In the genomic region with DNA sequence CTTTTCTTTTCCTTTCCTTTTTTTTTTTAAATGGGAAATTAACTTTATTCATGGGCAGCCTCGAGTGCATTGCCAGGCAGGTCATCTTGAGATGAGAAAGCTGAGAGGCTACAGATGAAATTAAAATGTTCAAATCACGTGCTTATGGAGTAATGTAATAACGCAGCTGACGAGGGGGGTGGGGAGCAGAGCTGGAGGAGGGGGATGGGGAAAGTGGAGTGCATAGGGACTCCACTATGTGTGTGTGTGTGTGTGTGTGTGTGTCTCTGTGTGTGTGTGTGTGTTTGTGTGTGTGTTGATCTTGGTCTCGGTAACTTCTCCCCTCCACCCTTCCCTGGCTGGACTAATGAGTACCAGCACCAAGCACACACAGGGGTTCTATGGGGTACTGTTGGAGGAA, we compare ENCODE assay signal across 21 mouse cellular contexts.
DNase-seq lines count a peak whose midpoint lies in the region; ATAC-seq and TF ChIP-seq lines count a peak whose summit lies in the region.
"Had no signal": no experiment of that assay in that cellular context is flagged by ENCODE, and none has a peak within 500 bp of the region (broad histone marks: within the 10 kb centered on the region; RNA-seq: fewer than 3 reads in every experiment).

No protein-coding gene starts in this region.

- peaks cover 34% of the 10 kb centered on the region for H3K4me1 ChIP-seq in hindbrain, embryonic 12.5 days
- peaks cover 49% of the 10 kb centered on the region for H3K4me1 ChIP-seq in hindbrain, embryonic 10.5 days (replicated peaks)
- peaks cover 36% of the 10 kb centered on the region for H3K4me1 ChIP-seq in midbrain, embryonic 14.5 days (ENCODE audit: control insufficient read depth, insufficient read depth, low read length)
- H3K4me1 ChIP-seq in midbrain, embryonic 16.5 days (ENCODE audit: control insufficient read depth, insufficient read depth, low read length): peaks cover 38% of the 10 kb centered on the region
- H3K4me1 ChIP-seq in hindbrain, embryonic 16.5 days (ENCODE audit: control insufficient read depth, insufficient read depth, low read depth, low read length): peaks cover 23% of the 10 kb centered on the region
- H3K4me1 ChIP-seq in neural tube, embryonic 15.5 days: peaks cover 39% of the 10 kb centered on the region
- H3K4me1 ChIP-seq in cerebellum, adult 2 months (ENCODE audit: control insufficient read depth, insufficient read depth, low read length): no peaks in the 10 kb centered on the region

- no peak overlapping the region for H3K9ac ChIP-seq in hindbrain, embryonic 12.5 days
- no peak overlapping the region for H3K9ac ChIP-seq in midbrain, embryonic 14.5 days (replicated peaks; ENCODE audit: low read length)
- H3K9ac ChIP-seq in midbrain, embryonic 16.5 days (ENCODE audit: low read depth, low read length): no peak overlapping the region
- H3K9ac ChIP-seq in hindbrain, embryonic 16.5 days (ENCODE audit: low read depth, low read length): no peak overlapping the region
- no peak overlapping the region for H3K9ac ChIP-seq in neural tube, embryonic 15.5 days (replicated peaks)
- H3K9ac ChIP-seq: embryonic facial prominence, embryonic 12.5 days; forebrain, embryonic 15.5 days; heart, embryonic 13.5 days had no signal

- no peak for TF ChIP-seq POLR2A in cerebellum, adult 2 months (IDR thresholded peaks at IDR 0.05; ENCODE audit: borderline replicate concordance, insufficient read depth, low read length)

- no peak overlapping the region for H3K4me3 ChIP-seq in hindbrain, embryonic 12.5 days
- no peak overlapping the region for H3K4me3 ChIP-seq in hindbrain, embryonic 10.5 days
- H3K4me3 ChIP-seq in midbrain, embryonic 14.5 days (replicated peaks; ENCODE audit: low read depth, low read length): no peak overlapping the region
- H3K4me3 ChIP-seq in midbrain, embryonic 16.5 days (ENCODE audit: low read depth, low read length): no peak overlapping the region
- no peak overlapping the region for H3K4me3 ChIP-seq in hindbrain, embryonic 16.5 days (ENCODE audit: low read length)
- H3K4me3 ChIP-seq in neural tube, embryonic 15.5 days (replicated peaks): no peak overlapping the region
- H3K4me3 ChIP-seq in cerebellum, adult 2 months (replicated peaks; ENCODE audit: insufficient read depth, low read depth, low read length): no peak overlapping the region
- H3K4me3 ChIP-seq: embryonic facial prominence, embryonic 12.5 days; forebrain, embryonic 15.5 days; heart, adult 2 months; heart, embryonic 13.5 days had no signal

- no peak for DNase-seq in hindbrain, embryonic 10.5 days (ENCODE audit: low spot score)
- DNase-seq in midbrain, embryonic 14.5 days: peak; percentile 44
- no peak for DNase-seq in cerebellum, adult 2 months
- no peak for DNase-seq in right cerebral cortex, adult 18-20 months
- DNase-seq: adrenal gland, adult 2 months; adrenal gland, postnatal 36 days; cerebellum, adult 11 months; cerebellum, adult 9-10 months; cerebellum, postnatal 25 days; gastrocnemius, postnatal 14 days; heart, adult 2 months; heart, postnatal 36 days had no signal

- no peaks in the 10 kb centered on the region for H3K9me3 ChIP-seq in hindbrain, embryonic 12.5 days (replicated peaks)
- H3K9me3 ChIP-seq in hindbrain, embryonic 10.5 days: no peaks in the 10 kb centered on the region
- no peaks in the 10 kb centered on the region for H3K9me3 ChIP-seq in midbrain, embryonic 14.5 days (ENCODE audit: control insufficient read depth, low read length)
- no peaks in the 10 kb centered on the region for H3K9me3 ChIP-seq in midbrain, embryonic 16.5 days (replicated peaks; ENCODE audit: control insufficient read depth, low read length, poor library complexity, severe bottlenecking)
- no peaks in the 10 kb centered on the region for H3K9me3 ChIP-seq in hindbrain, embryonic 16.5 days (ENCODE audit: control insufficient read depth, low read length)
- H3K9me3 ChIP-seq in neural tube, embryonic 15.5 days (replicated peaks): no peaks in the 10 kb centered on the region
- H3K9me3 ChIP-seq: embryonic facial prominence, embryonic 12.5 days; forebrain, embryonic 15.5 days; heart, embryonic 13.5 days had no signal

- H3K4me2 ChIP-seq in hindbrain, embryonic 12.5 days (replicated peaks): no peak overlapping the region
- H3K4me2 ChIP-seq in midbrain, embryonic 14.5 days (ENCODE audit: low read length): no peak overlapping the region
- no peak overlapping the region for H3K4me2 ChIP-seq in midbrain, embryonic 16.5 days (ENCODE audit: low read length)
- H3K4me2 ChIP-seq in hindbrain, embryonic 16.5 days (ENCODE audit: low read length): no peak overlapping the region
- no peak overlapping the region for H3K4me2 ChIP-seq in neural tube, embryonic 15.5 days
- H3K4me2 ChIP-seq: embryonic facial prominence, embryonic 12.5 days; forebrain, embryonic 15.5 days; heart, embryonic 13.5 days had no signal

- ATAC-seq in hindbrain, embryonic 12.5 days (ENCODE audit: low FRiP score): no peak
- ATAC-seq in midbrain, embryonic 14.5 days (ENCODE audit: low FRiP score, low TSS enrichment): no peak
- ATAC-seq in midbrain, embryonic 16.5 days: no peak
- peak; percentile 31 for ATAC-seq in hindbrain, embryonic 16.5 days
- ATAC-seq in neural tube, embryonic 15.5 days (ENCODE audit: low FRiP score): peak; percentile 50; the same call in 1 of the 2 replicates
- ATAC-seq: forebrain, embryonic 15.5 days; intestine, embryonic 16.5 days; Patski had no signal

- H3K36me3 ChIP-seq in hindbrain, embryonic 12.5 days: no peaks in the 10 kb centered on the region
- no peaks in the 10 kb centered on the region for H3K36me3 ChIP-seq in hindbrain, embryonic 10.5 days
- no peaks in the 10 kb centered on the region for H3K36me3 ChIP-seq in midbrain, embryonic 14.5 days (ENCODE audit: control insufficient read depth, insufficient read depth, low read length)
- H3K36me3 ChIP-seq in midbrain, embryonic 16.5 days (ENCODE audit: control insufficient read depth, insufficient read depth, low read length): no peaks in the 10 kb centered on the region
- H3K36me3 ChIP-seq in hindbrain, embryonic 16.5 days (ENCODE audit: control insufficient read depth, insufficient read depth, low read length): no peaks in the 10 kb centered on the region
- no peaks in the 10 kb centered on the region for H3K36me3 ChIP-seq in neural tube, embryonic 15.5 days
- H3K36me3 ChIP-seq: embryonic facial prominence, embryonic 12.5 days; forebrain, embryonic 15.5 days; heart, embryonic 13.5 days had no signal

- no peaks in the 10 kb centered on the region for H3K27me3 ChIP-seq in hindbrain, embryonic 12.5 days
- peaks cover 17% of the 10 kb centered on the region for H3K27me3 ChIP-seq in hindbrain, embryonic 10.5 days (ENCODE audit: insufficient read depth, poor library complexity, severe bottlenecking)
- H3K27me3 ChIP-seq in midbrain, embryonic 14.5 days (ENCODE audit: control insufficient read depth, insufficient read depth, low read length): no peaks in the 10 kb centered on the region
- H3K27me3 ChIP-seq in midbrain, embryonic 16.5 days (ENCODE audit: control insufficient read depth, insufficient read depth, low read depth, low read length): no peaks in the 10 kb centered on the region
- no peaks in the 10 kb centered on the region for H3K27me3 ChIP-seq in hindbrain, embryonic 16.5 days (replicated peaks; ENCODE audit: control insufficient read depth, insufficient read depth, low read length)
- no peaks in the 10 kb centered on the region for H3K27me3 ChIP-seq in neural tube, embryonic 15.5 days (replicated peaks)
- no peaks in the 10 kb centered on the region for H3K27me3 ChIP-seq in cerebellum, adult 2 months (ENCODE audit: control insufficient read depth, insufficient read depth, low read length)
- H3K27me3 ChIP-seq: embryonic facial prominence, embryonic 12.5 days; forebrain, embryonic 15.5 days; heart, embryonic 13.5 days had no signal

- H3K27ac ChIP-seq in hindbrain, embryonic 12.5 days: 0 out of 2 replicates have a peak overlapping the region, but pooled peaks have one; percentile 40
- H3K27ac ChIP-seq in hindbrain, embryonic 10.5 days: no peak overlapping the region
- no peak overlapping the region for H3K27ac ChIP-seq in midbrain, embryonic 14.5 days (replicated peaks; ENCODE audit: low read depth, low read length)
- no peak overlapping the region for H3K27ac ChIP-seq in midbrain, embryonic 16.5 days (ENCODE audit: low read length)
- H3K27ac ChIP-seq in hindbrain, embryonic 16.5 days (ENCODE audit: low read depth, low read length): no peak overlapping the region
- peak overlapping the region; percentile 60; the same call in 1 of the 2 replicates for H3K27ac ChIP-seq in neural tube, embryonic 15.5 days (replicated peaks)
- H3K27ac ChIP-seq in cerebellum, adult 2 months (ENCODE audit: insufficient read depth, low read length): no peak overlapping the region
- H3K27ac ChIP-seq: embryonic facial prominence, embryonic 12.5 days; forebrain, embryonic 15.5 days; heart, adult 2 months; heart, embryonic 13.5 days had no signal

- TF ChIP-seq CTCF in cerebellum, adult 2 months (IDR thresholded peaks at IDR 0.05; ENCODE audit: borderline replicate concordance, insufficient read depth, low read depth, low read length): no peak

- WGBS in hindbrain, embryonic 12.5 days: 51% methylated on average over 5 of the region's 5 CpGs
- 70% methylated on average over 5 of the region's 5 CpGs for WGBS in hindbrain, embryonic 10.5 days
- WGBS in midbrain, embryonic 14.5 days: 62% methylated on average over 5 of the region's 5 CpGs
- 52% methylated on average over 5 of the region's 5 CpGs for WGBS in midbrain, embryonic 16.5 days
- 42% methylated on average over 5 of the region's 5 CpGs for WGBS in hindbrain, embryonic 16.5 days
- WGBS in neural tube, embryonic 15.5 days: 36% methylated on average over 5 of the region's 5 CpGs
- 83% methylated on average over 5 of the region's 5 CpGs for WGBS in cerebellum, adult 2 months

Comparison
In these comparisons a context has a peak if more than half of its experiments do, and no peak if none do; other contexts are left out.
1. ATAC-seq: peak in hindbrain, embryonic 16.5 days (single experiment) and neural tube, embryonic 15.5 days (single experiment); none in hindbrain, embryonic 12.5 days (single experiment), midbrain, embryonic 14.5 days (single experiment) and midbrain, embryonic 16.5 days (single experiment).
2. H3K27ac ChIP-seq: peak in hindbrain, embryonic 12.5 days (single experiment) and neural tube, embryonic 15.5 days (single experiment); none in hindbrain, embryonic 10.5 days (single experiment), midbrain, embryonic 14.5 days (single experiment), midbrain, embryonic 16.5 days (single experiment), hindbrain, embryonic 16.5 days (single experiment) and cerebellum, adult 2 months (single experiment).